Mouse (Mus musculus) adipocyte (in vitro differentiated cells): Measurements from ENCODE around the gene Loxl1.
A peak's percentile ranks its signal among the peaks of the same experiment; 100 is the strongest.

Experiments used
- DNase-seq: peaks from one replicate; pipeline ENCODE4 v3.0.0-alpha.2; 2016; ENCODE audit warnings: low spot score

Loxl1 gene

DNA sequence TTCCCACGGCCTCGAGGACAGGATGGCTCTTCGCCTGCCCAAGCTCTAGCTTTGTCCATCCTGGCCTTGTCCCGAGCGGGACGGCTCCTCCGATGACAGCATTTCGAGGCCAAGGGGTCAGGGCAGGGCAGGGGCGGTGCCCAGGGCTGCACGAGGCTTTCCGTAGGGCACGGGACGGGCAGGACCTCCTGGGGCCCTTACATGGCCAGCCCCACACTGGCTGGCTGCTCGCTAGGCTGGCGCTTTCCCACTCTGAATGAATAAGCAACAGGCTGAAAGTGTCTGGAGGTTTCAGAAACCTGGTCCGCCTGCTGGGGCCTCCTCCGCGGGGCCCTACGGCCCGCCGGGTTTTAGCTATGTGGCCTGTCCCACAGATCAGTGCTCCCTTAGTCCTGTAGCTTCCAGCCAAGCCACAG, at the start of gene Loxl1:
TSS of gene Loxl1 (minus strand) at position 243 of the 416 bp plus-strand sequence.
- DNase-seq = peak; percentile 95

DNA sequence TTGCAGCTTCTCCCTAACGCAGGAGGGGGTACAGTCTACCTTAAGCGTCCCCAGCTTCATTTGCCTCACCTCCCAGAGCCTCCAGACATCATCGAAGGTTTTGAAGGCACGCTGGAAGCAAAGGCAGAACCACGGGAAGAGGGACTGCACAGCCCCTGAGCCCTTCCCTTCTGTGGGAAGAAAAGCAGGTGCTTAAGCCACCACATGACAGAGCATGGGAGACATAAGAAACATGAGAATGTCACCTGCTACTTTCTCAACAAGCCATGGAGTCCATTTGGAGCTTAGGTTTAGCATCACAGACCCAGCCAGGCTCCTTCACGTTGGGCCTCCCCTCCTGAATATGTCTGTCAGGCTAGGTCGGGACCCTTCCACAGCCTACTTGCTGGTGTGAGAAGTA, 49.0 kb upstream of the Loxl1 start:
- DNase-seq = no peak

DNA sequence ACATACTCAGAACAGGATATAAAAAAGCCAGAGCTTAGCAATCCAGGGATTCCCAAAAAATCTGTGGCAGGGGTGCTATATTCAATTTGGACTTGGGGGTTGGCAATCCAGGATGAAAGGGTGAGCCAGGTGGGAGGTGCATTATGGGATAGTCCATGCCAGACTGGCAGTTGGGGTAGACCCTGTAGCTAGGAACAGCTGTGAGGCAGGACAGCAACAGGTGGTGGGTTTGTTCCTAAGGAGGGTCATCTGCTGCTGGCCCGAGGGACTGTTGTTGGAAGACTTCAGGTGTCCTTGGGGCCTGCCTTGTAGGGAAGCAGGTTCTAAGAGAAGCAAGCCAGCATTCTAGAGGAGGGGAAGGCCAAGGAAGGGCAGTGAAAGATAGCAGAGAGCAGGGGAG, 48.4 kb upstream of the Loxl1 start:
- DNase-seq = no peak

DNA sequence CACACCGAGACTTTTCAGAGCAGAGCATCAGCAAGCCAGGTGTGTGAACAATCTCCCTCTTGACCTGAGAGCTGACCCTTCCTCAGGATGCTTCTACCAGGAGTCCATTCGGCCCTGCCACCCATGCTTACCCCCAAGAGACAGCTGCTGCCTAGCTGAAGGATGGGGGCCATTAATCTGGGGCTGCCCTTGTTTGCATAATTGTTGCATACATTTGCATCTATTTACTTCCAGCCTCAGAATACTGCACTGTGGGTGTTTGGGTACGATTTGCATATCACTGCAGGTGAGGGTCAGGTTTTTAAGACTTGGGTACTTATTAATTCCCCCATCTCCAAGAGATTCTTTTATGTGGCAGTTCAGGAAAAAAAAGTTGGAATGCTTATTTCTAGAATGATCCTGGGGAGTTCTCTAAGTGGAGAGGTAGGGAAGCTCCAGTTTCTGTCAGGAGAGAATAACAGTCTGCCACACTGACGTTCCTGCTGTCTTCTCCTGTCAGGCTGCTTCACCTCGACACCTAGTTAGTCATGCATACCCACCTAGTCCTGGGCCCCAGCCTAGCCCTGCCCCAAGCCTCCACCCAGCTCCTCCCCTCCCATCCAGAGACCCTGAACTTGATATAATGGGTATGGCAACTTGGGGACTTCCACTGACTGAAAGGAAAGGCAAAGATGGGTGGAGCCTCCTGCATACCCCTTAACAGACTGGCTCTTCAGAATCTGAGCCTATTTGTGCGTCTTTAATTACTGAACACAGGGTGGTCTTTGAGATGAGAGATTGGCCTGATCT, 42.5 kb upstream of the Loxl1 start:
- DNase-seq = no peak

DNA sequence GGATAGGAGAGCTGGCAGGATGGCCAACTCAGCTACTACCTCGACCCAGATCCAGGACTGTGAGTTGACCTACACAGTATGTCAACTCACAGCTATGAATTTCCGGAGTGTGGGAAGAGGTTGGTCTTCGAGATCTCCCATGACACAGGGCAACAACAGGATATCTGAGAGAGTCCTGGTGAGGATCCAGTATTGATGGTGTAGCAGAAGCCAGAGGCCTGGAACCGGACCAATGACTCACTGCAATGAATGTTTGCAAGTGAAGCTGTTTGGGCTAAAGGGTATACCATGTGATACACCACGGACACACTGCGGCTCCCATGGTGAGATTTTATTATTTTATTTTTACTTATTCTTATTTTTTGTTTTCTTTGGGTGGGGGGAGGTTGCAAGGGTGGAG, 41.7 kb upstream of the Loxl1 start:
- DNase-seq = peak; percentile 86

DNA sequence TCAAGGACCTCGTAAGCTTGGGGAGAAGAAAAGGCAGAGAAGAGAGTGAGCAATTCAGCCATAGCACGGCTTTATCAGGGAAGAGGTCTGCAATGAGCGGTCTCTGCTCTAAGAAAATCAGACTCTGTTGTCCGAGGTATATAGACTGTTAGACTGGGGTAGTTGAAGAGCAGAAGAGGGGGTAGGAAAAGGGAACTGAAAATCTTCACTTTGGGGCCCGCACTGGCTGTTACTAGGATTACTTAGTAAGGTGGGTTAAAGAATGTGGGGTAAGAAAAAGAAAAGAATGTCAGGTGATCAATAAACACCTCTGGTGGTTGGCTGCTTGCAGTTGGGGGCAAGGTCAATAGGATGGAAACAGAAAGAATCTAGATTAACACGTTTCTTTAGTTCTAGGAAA, 40.2 kb upstream of the Loxl1 start:
- DNase-seq = no peak

DNA sequence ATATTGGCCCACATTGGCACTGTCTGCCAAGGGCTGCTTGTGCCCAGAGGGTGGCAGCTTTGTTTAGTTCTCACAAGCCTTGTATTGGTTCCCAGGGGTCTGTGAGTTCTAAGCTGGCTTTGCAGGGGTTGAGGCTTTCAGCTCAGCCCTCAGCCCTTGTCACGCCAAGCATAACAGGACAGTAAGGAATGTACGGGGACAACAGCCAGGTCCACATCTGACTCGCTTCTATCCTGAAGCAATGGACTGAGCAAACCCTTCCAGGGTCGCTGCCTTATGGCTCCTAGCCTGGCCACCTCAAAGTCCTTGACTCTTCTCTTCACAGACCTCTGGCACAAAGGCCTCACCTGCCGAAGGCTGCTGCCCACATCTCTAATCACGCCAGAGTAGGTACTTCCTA, 34.8 kb upstream of the Loxl1 start:
- DNase-seq = no peak

DNA sequence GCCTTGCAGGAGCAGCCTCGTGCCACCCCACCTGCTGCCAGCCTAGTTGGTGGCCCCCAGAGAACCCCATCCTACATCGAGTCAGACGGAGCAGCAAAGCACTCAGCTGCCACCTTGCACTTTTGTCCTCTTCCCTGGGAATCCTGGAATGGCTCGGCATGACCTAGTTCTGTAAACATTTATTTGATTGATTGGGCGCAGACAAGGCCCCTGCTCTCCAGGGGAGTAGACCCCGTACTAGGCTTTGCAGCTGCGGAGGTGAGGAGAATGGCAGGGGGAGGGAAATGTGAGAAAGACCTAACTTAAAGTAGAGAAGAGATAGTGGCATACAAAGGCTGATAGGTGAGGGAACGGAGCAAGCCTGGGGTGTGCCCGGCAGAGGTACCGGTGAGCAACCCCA, 33.5 kb upstream of the Loxl1 start:
- DNase-seq = no peak

DNA sequence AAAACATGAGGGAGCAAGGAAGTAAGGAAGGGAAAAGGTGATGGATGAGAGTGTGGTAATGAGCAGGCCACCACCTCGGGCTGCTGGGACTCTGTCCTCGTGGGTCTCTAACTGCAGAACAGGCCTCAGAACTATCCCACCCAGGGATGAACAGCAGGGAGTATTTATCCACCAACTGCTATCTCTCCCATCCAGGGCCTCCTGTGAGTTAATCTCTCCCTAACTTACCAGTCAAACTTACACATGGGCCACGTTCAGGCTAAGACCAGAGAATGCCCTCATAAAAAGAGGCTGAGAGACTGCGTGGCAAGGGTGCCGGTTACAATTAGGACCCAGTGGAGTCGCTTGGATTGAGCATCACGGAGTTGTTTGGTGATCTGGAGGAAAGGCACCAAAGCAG, 33.0 kb upstream of the Loxl1 start:
- DNase-seq = no peak

DNA sequence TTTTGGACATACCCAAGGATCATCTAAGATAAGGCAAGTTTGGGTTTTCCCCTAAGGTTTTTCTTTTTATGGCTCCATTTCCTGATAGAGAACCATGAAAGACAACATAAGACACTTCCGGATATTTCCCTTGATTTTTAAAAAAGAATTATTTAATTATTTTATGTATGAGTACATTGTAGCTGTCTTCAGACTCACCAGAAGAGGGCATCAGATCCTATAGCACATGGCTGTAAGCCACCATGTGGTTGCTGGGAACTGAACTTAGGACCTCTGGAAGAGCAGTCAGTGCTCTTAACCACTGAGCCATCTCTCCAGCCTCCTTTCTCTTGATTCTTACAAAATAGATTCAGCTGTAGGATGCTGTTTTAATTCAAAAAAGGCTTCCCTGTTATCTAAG, 28.8 kb upstream of the Loxl1 start:
- no peak for DNase-seq

DNA sequence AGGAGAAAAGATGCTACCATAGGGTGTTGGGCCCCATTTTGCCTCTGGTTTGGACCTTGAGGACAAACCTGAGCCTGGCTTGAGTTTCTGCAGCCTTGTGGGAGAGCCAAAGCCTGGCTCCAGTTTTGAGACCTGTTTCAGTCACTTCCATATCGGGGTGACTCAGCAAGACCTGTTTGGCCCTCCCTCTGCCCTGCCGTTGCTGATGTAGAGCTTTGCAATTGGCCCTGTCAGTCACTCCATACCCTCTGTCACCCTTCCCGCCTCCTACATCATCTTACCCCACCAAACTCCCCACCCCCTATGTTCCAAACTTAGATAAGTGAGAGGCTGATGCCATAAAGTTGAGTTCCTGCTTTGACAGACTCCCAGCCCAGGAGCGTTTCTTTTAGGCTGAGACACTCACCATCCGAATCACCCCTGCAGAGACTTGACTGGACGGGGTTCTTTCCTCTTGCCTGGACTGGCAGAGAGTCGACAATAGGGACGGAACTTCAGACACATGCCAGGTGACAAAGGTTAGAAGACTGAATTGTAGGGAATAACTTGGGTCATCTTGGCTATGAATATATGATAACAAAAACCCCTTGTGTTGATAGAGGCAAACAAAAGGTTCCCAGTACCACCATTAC, 23.8 kb upstream of the Loxl1 start:
- DNase-seq = no peak

DNA sequence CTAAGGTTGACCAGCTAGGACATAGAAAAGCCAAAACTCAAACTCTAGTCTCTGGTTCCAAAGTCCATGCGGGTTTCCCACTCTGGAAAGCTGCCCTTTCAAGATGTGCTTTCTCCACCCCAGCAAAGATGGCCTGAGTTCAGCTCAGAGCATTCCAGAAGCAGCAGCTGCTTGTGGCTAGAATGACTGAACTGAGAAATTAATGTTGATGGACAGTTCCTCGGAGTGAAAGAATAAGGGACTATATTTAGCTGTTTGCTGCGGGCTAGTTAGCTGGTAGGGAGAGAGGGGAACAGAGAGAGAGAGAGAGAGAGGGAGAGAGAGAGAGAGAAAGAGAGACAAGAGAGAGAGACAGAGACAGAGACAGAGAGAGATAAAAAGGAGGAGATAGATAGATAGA, 18.3 kb upstream of the Loxl1 start:
- DNase-seq = peak; percentile 24

DNA sequence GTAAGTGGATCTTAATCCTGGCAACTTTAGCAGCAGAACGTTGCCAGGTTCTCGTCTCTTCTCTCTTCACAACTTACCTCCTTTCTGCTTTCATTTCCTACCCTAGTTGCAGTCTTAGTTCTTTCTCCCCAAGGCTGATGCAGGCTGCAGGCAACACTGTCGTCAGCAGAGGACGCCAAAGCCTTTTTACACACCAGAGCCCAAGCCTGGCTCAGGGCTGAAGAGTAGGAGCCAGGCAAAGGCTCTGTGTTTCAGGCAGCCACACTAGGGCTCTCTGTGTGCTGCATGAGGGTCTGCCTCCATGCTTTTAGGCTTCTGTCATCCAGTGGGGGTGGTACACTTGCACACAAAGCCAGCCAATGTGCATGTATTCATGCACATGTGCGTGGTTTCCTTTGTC, 17.3 kb upstream of the Loxl1 start:
- peak; percentile 64 for DNase-seq

DNA sequence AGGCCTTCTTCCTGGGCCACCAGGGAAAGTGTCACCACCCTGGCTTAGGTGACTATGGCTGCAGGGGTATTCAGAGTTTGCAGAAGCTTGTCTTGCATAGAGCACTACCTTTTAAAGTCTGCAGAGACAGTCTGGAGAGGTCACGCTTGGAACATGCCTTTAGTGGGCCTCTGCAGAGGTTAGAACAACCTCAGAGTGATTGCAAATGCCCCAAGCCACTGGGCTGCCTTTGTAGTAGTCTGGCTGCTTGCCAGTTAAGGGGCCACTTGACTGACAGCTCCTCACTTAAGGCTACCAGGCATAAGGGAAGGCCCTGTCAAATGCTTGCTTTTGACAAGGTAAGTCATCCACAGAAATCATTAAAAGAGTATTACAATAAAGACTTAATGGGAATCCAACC, 14.4 kb upstream of the Loxl1 start:
- DNase-seq = no peak

DNA sequence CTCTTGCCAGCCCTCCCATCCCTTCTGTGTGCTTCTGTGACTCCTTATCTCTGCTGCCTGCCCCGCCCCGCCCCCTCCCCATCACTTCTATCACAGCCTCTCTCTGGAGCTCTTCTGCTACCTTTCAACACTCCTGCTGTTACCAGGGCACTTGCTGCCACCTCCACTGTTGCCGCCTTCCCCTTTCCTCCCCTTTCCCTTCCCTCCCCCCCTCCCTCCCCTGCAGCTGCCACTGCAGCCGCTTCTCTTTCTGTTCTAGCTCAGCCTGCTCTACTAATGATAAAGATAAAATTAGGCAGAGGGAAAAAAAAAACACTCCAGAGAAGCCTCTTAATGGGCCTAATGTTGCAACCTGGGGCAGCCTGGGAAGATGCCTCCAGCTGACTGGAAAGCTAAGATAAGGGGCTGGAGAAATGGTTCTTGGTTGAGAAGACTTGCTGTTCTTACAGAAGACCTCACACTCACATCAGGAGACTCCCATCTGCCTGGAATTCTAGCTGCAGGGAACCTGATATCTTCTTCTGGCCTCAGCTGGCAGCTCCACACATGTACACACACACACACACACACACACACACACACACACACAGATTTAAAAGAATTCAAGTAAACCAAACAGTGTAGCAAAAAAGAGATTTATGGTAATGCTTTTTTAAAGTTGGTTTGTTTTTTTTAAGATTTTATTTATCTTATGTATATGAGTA, 13.6 kb upstream of the Loxl1 start:
- DNase-seq = peak; percentile 28

DNA sequence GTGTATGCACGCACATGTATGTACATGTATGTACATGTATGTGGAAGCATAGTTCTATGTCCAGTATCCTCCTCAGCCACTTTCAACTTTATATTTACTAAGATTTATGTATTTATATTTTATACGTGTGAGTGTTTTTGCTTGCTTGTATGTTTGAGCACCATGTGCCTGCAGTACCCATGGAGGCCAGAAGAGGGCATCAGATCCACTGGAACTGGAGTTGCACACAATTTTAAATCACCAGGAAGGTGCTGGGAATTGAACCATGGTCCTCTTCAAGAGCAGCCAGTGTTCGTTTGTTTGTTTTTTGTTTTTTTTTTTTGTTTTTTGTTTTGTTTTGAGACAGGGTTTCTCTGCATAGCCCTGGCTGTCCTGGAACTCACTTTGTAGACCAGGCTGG, 8.7 kb upstream of the Loxl1 start:
- no peak for DNase-seq

DNA sequence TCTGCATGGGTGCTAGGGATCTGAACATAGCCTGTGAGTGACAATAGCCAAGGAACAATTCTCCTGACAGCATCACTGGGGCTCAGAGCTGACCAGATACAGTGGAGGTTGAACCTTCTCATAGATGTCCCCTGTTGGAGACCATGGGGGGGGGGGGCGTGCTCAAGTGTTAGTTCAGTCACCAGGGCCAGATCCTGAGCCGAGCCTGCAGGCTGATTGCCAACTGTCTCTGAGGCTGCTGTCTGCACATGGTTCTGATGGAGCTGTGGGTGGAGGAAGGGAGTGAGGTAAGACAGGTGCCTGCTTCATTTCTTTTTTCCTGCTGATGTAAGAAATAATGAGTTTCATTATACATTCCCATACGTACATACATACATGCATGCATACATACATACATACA, 5.3 kb upstream of the Loxl1 start:
- no peak for DNase-seq

DNA sequence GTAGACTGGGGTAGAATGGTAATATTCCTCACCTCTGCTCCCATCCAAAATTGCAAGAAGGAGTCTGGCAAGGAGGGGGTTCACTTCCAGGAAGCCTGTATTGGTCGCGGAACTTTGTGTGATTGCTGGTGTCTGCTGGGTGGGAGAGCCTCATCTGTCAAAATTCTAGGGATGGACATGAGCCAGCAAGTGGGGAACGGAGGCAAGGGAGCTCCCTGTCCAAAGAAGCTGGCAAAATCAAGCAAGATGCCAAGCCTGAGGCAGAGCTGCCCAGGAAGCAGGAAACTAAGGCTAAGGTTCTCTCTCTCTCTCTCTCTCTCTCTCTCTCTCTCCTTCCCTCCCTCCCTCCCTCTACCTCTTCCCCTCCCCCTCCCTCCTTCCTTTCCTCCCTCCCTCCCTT, 4.4 kb upstream of the Loxl1 start:
- peak; percentile 76 for DNase-seq

DNA sequence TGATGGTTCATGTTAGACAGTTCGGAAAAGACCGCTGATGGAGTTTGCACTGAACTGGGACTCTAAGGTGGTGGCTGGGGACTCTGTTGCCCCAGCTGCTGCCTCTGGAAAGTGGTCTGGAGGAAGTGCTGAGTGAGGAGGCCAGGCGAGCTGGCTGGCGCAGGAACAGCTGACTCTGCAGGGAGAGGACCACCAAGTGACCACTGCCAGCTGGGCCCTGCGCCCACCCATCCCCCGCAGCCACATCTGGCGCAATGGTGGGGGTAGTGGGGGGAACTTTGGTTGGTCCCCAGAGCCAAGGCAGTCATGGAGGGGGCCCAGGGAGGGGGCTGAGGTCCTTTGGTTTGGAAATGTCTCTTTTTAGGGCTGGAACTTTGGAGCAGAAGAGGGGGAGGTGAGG, 3.8 kb upstream of the Loxl1 start:
- no peak for DNase-seq

DNA sequence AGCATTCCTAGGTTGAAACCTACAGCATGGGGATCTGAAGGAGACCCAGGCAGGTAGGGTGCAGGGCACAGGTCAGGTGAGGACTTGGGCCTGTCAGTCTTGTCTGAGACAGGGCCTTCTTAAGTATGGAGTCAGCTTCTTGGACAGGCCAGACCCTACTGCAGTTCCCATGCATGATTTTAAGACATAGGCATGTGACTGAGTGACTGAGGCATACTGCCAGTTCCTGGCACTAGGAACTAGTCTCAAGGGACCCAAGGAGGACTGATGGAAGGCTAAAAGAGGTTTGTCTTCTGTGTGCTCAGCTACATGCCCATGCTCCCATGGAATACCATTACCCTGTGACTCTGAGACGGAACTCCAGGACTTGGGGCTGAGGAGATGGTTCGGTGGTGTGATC, 2.9 kb upstream of the Loxl1 start:
- DNase-seq = peak; percentile 89

DNA sequence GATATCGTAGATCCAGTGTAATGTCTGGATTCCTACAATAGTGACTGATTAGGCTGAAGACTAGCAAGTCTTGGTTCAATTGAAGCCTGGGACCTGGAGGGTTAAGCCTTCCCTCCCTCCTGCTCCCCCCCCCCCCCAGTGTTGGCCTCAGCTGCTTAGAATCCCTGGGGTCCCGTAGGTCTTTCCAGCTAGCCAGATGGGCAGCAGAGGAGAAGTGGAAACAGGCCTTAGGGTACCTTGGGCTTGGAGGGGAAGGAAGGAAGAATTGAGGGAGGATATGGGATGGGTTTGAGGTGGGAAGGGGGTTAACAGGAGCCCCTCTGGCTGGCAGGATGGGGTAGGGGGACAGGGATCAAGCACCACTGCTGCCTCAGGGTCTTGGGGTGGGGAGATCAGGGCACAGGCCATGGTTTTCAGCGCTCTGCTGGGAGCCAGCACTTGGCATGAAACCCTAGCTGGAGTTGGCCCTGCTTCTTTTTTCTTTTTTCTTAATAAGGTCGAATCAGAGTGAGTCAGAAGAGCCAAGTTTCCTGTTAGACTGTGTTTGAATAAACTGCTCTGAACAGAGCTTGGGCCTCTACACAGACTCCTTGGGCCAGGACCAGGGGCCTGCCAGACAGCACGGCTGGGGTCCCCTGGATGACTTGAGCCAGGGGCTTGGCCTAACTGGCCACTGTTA, 1.8 kb upstream of the Loxl1 start:
- peak; percentile 85 for DNase-seq

DNA sequence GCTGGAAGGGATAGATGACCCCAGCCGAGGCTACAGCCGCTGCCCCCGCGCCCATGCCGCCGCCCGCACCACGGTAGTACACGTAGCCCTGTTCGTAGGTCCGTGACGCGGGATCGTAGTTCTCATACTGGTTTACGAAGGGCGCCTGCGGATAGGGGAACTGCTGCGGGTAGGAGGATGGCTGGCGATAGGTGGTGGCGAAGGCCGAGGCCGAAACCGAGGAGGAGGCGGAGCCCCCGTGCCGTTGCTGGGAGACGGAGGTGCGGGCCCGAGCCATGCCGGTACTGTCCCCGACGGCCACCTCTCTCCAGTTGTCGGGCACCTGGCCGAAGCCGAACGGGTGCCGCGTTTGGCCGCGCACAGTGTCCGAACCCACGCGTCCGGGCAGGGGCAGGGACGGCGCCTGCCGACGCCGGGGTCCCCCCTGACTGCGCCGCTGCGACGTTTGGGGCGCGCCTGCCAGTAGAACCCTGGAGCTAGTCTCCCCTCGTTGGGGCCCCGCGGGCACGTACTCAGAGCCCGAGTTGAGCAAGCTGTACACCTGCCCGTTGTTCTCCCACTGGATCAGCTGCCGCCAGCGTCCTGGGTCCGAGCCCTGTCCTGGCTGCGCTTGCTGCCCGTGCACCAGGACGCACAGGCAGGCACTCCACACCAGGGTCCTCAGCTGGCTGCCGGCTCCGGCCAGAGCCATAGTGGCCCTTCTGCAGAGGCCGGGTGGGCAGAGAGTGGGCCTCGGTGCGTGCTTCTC, 616 bp downstream of the Loxl1 start:
- peak; percentile 66 for DNase-seq
